Mouse (Mus musculus): ENCODE data around the gene Pck2.

DNA sequence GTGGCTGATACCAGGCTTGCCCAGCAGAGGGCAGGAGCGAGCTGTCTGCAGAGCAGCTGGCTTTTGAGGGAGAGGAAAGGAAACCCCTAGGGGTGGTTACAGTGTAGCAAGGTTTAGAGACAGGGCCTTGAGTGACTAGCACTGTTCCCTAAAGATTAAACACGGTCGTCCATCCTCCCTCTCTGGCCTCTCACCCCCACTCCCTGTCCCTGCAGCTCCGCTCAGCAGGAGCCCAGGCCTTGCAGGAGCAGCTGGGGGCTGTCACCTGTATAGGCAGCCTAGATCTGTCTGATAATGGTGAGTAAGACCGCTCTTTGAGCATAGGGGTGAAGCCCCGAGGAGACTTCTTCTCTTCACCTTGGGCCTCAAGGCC is 42.6 kb upstream of the Pck2 start:
- no peak for TF ChIP-seq POLR2A (IDR thresholded peaks at IDR 0.05; ENCODE audit: borderline replicate concordance, control insufficient read depth, low read depth, low read length)
- peak; percentile 99 for TF ChIP-seq CTCF (IDR thresholded peaks at IDR 0.05; ENCODE audit: control insufficient read depth, insufficient read depth, low read length)
